ENCODE assay signal across 27 mouse cellular contexts in the genomic region with DNA sequence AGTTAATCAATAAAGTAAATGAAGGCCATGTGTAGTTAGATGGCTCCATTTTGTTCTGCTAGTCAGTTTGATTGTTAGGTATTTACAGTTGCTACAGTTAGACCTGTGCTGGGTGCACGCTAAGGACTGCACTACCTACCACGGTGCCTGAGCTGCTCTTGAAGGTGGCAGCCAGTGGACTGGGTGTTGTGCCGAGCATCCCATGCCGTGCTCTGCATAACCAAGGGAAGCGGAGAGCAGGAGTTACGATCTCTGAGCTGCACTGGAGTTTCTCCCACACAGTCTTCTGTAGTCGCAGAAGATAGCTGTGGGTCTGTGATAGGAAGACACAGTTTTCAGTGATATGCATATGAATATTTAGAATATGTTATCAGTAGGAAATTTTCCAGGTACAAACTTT.
"Had no signal": no experiment of that assay in that cellular context is flagged by ENCODE, and none has a peak within 500 bp of the region (broad histone marks: within the 10 kb centered on the region; RNA-seq: fewer than 3 reads in every experiment).

No protein-coding gene starts in this region.

- H3K4me1 ChIP-seq: embryonic facial prominence, embryonic 10.5 days; embryonic facial prominence, embryonic 12.5 days; embryonic facial prominence, embryonic 13.5 days; embryonic facial prominence, embryonic 15.5 days; forebrain, embryonic 10.5 days; forebrain, embryonic 12.5 days; forebrain, embryonic 13.5 days had no signal

- H3K27ac ChIP-seq: embryonic facial prominence, embryonic 10.5 days; embryonic facial prominence, embryonic 12.5 days; embryonic facial prominence, embryonic 13.5 days; embryonic facial prominence, embryonic 15.5 days; forebrain, embryonic 10.5 days; forebrain, embryonic 12.5 days; forebrain, embryonic 13.5 days; forebrain, embryonic 15.5 days; gastrocnemius, adult 2 months; heart, adult 2 months; heart, embryonic 10.5 days had no signal

- H3K4me3 ChIP-seq: embryonic facial prominence, embryonic 10.5 days; embryonic facial prominence, embryonic 12.5 days; embryonic facial prominence, embryonic 13.5 days; embryonic facial prominence, embryonic 15.5 days; erythroblast, embryonic 14.5 days; forebrain, embryonic 10.5 days; forebrain, embryonic 12.5 days; forebrain, embryonic 13.5 days; forebrain, embryonic 15.5 days; gastrocnemius, adult 2 months; heart, adult 2 months; heart, embryonic 10.5 days had no signal

- H3K4me2 ChIP-seq: embryonic facial prominence, embryonic 12.5 days; embryonic facial prominence, embryonic 13.5 days; embryonic facial prominence, embryonic 15.5 days; forebrain, embryonic 12.5 days; forebrain, embryonic 13.5 days; forebrain, embryonic 15.5 days had no signal

- H3K27me3 ChIP-seq: embryonic facial prominence, embryonic 12.5 days; embryonic facial prominence, embryonic 13.5 days; embryonic facial prominence, embryonic 15.5 days; forebrain, embryonic 12.5 days; forebrain, embryonic 13.5 days; forebrain, embryonic 15.5 days had no signal

- H3K9ac ChIP-seq: embryonic facial prominence, embryonic 12.5 days; embryonic facial prominence, embryonic 13.5 days; embryonic facial prominence, embryonic 15.5 days; forebrain, embryonic 12.5 days; forebrain, embryonic 13.5 days; forebrain, embryonic 15.5 days; forebrain, postnatal 0 days had no signal

- H3K36me3 ChIP-seq: embryonic facial prominence, embryonic 12.5 days; forebrain, embryonic 12.5 days had no signal

- ATAC-seq: forebrain, embryonic 13.5 days; forebrain, embryonic 15.5 days; forebrain, embryonic 16.5 days; forebrain, postnatal 0 days had no signal

- H3K9me3 ChIP-seq: embryonic facial prominence, embryonic 10.5 days; embryonic facial prominence, embryonic 12.5 days; embryonic facial prominence, embryonic 13.5 days; embryonic facial prominence, embryonic 15.5 days; forebrain, embryonic 10.5 days; forebrain, embryonic 12.5 days; forebrain, embryonic 13.5 days; forebrain, embryonic 15.5 days; heart, embryonic 10.5 days had no signal

- DNase-seq: cerebellum, adult 2 months; cerebellum, adult 8-10 months; cerebellum, adult 9-10 months; cerebellum, adult 9-11 months; cerebellum, postnatal 10 days; cerebellum, postnatal 14 days; cerebellum, postnatal 25 days; cerebellum, postnatal 36 days; embryo, embryonic 11 days; forebrain, postnatal 0 days; gastrocnemius, adult 2 months; gastrocnemius, postnatal 10 days; gastrocnemius, postnatal 14 days; gastrocnemius, postnatal 25 days; gastrocnemius, postnatal 36 days; heart, adult 2 months had no signal
